Mouse (Mus musculus) urinary bladder, postnatal 4 days (tissue): ENCODE measurements around the gene Ccr2.
"Not testable (repeated sequence)": the region's sequence is repeated elsewhere in the genome, so short reads cannot be mapped to it uniquely, and the experiment has no call there.

ENCODE experiments used
- DNase-seq, 2 experiments: peaks; one replicate each; pipeline ENCODE4 v3.0.0; 2021 to 2022; ENCODE audit warnings: low spot score in 2 of 2

Ccr2 gene

DNA sequence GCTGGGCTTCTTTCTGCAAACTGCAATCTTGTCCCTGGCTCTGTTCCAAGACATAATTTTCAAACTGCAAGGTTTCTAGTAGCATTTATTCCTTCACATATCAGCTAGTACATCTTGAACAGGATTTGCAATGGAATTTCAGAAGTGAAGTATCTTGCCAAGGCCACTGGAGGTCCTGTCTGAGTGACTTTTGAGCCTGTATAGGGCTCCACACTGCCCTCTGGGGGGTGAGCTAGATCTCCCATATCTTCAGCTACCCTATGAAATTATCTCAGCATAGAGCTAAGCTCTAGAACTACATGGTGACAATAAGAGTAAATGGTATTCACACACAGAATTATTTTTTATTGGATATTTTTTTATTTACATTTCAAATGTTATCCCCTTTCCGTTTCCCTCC lies 16.7 kb downstream of the Ccr2 start:
- no peak for DNase-seq

DNA sequence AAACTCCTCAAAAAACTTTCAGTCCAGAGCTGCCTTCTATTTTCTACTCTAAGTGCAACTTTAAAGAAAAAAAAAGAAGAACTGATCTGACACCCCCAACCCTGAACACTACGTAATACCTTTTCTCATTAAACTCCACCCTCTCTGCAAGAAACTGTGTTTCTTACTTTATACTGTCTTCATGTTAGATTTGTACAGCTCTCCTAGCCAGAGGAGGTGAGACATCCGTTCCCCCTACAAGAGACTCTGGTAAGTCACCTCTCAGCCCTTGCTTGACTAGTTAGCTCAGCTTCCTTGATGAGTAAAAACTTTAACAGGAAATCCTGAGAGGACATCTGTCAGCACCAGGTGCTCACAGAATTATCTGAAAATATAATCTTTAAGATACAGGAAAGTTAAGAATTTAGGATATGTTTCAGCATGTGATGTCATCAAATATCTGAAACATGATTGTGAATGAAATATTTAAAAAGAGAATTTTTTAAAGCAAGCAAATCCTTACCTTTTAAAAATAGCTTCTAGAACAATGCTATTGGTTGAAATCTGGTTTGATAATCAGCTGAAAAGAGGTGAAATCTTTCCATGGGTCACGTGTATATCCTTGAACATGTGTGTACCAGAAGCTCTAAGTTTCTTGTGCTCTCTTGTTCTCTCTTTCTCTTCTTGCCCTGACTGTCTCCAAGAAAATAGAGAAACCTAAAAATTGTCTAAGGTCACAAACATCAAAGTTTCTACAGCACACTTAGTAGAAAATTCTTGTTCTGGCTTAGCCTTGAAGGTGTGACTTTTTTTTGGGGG lies 19.8 kb downstream of the Ccr2 start, which contains the start of gene Ccr5:
TSS of gene Ccr5 (plus strand) at position 157 of the 798 bp plus-strand sequence.
- no peak for DNase-seq

GRCm38 (mm10) chr9:124125576-124125975 lies 23.8 kb downstream of the Ccr2 start:
- no peak for DNase-seq

DNA sequence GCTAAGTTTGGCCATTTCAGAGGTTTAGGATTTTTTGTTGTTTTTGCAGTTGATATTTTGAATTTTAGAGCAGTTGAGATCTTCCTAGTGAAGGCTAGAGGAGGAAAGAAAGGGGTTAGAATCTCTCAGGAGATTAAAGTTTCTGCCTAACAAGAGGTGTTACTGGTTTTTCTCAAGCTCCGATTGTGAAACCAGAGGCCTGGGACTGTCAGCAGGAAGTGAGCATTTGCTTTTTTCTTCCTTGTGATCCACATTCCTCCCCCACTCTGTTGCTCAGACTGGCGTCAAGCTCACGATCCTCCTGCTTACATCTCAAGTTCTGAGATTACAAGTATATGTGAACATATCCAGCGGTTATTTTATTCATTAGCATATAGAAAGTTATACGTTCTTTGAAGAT lies 24.6 kb downstream of the Ccr2 start:
- no peak for DNase-seq

- DNase-seq, result no peak
Measured at GRCm38 (mm10) chr9:124127412-124127811, 25.7 kb downstream of the Ccr2 start.

- no peak for DNase-seq
Measured at GRCm38 (mm10) chr9:124128379-124128778, 26.6 kb downstream of the Ccr2 start.

DNA sequence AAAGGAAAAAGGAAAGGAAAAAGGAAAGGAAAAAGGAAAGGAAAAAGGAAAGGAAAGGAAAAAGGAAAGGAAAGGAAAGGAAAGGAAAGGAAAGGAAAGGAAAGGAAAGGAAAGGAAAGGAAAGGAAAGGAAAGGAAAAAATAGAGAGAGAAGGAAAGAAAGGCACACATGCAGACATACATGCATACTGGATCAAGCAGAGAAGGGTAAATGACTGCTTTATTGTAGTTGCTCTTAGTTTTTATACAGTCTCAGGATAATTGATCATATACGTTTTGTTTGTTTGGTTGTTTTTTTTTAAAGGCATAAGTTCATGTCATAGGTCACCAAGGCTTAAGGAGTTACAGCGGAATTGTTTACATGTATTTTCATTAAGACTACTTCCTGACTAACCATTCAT lies 31.1 kb downstream of the Ccr2 start:
- DNase-seq, result not testable (repeated sequence)

- not testable (repeated sequence) for DNase-seq
Measured at GRCm38 (mm10) chr9:124134919-124135318, 33.2 kb downstream of the Ccr2 start.

GRCm38 (mm10) chr9:124137619-124138018 lies 35.9 kb downstream of the Ccr2 start:
- DNase-seq, result no peak

- DNase-seq, result no peak
Measured at GRCm38 (mm10) chr9:124138055-124138775, 36.5 kb downstream of the Ccr2 start.

DNA sequence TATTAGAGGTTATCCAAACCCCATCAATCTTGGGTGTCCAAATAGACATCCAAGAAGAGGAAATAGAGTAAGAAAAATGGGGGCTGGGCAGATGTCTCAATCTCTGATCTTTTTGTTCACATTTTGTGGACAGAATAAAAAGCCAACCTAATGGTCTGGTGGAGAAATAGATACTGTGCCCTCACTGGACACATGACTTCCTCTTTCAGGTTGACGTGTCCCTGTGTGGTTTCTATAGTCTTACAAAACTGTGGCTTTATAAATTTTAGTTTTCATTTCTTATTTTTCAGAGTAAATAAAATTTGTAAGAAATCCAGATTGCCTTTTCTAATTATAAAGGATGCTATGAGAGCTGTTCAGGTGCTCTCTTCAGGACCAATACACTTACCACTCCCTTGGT lies 41.9 kb downstream of the Ccr2 start:
- DNase-seq, result no peak

GRCm38 (mm10) chr9:124146307-124146706 lies 44.6 kb downstream of the Ccr2 start:
- DNase-seq, result no peak
